Mouse (Mus musculus) lung, postnatal 0 days (tissue): ENCODE data around the gene Nln. TPM values are rescaled to one million over a fixed set of nuclear protein-coding genes. Genes with fewer than 3 reads are reported as not detected.

Experiments
- ATAC-seq: fragments of 200-750 bp; cut with Nextera tagmentation; 2 replicates; pipeline ENCODE4 v1.8.0; 2017; ENCODE audit warnings: moderate library complexity
- DNase-seq: peaks from one replicate; pipeline ENCODE4 v3.0.0-alpha.2; 2016; ENCODE audit warnings: low spot score
- H3K27ac ChIP-seq: fragments of 300-500 bp; sonication (generic); 2 replicates; pipeline ENCODE4 v1.5.1; 2014; ENCODE audit warnings: antibody characterized with exemption, mild to moderate bottlenecking, low read length, mixed read lengths
- H3K27me3 ChIP-seq: fragments of 300-500 bp; sonication (generic); replicated peaks from 2 replicates; pipeline ENCODE4 v1.6.1; 2014; ENCODE audit warnings: low read length, mixed read lengths; ENCODE audit not compliant: insufficient read depth
- H3K36me3 ChIP-seq: fragments of 300-500 bp; sonication (generic); 2 replicates; pipeline ENCODE4 v1.6.1; 2014; ENCODE audit warnings: low read length, mixed read lengths; ENCODE audit not compliant: insufficient read depth
- H3K4me1 ChIP-seq: fragments of 300-500 bp; sonication (generic); 2 replicates; pipeline ENCODE4 v1.6.1; 2014; ENCODE audit warnings: antibody characterized with exemption, low read depth, low read length, mixed read lengths; ENCODE audit not compliant: insufficient read depth
- H3K4me2 ChIP-seq: fragments of 300-500 bp; sonication (generic); replicated peaks from 2 replicates; pipeline ENCODE4 v1.6.1; 2014; ENCODE audit warnings: low read depth, mild to moderate bottlenecking, low read length, moderate library complexity, mixed read lengths
- H3K4me3 ChIP-seq: fragments of 300-500 bp; sonication (generic); 2 replicates; pipeline ENCODE4 v1.5.1; 2014; ENCODE audit warnings: low read depth, low read length
- H3K9ac ChIP-seq: fragments of 300-500 bp; sonication (generic); replicated peaks from 2 replicates; pipeline ENCODE4 v1.6.1; 2014; ENCODE audit warnings: low read depth, mild to moderate bottlenecking
- H3K9me3 ChIP-seq: fragments of 300-500 bp; sonication (generic); 2 replicates; pipeline ENCODE4 v1.6.1; 2016; ENCODE audit warnings: low read length, mixed read lengths
- CTCF ChIP-seq: IDR thresholded peaks from 2 replicates; pipeline ENCODE4 v1.5.1; 2016; ENCODE audit warnings: antibody characterized with exemption, mild to moderate bottlenecking
- EP300 ChIP-seq: IDR thresholded peaks from 2 replicates; pipeline ENCODE4 v1.6.1; 2016; ENCODE audit warnings: antibody characterized with exemption, mild to moderate bottlenecking, control low read depth
- WGBS: fragments of 180-500 bp; shearing (Covaris S2); extraction: QIAGEN DNeasy Blood & Tissue Kit; methylation state at CpG from one replicate; pipeline ENCODE4 v1.1.7; 2014; 5-methylcytosine and 5-hydroxymethylcytosine counted together
- polyA plus RNA-seq: library from polyadenylated mRNA; unstranded; fragments of >200 nt; fragmentation: Nextera tagmentation; extraction: Ambion mirVana; gene quantifications from 2 replicates; pipeline ENCODE4 v1.2.1, GENCODE M21; 2015

Gene Nln
- polyA plus RNA-seq, 1 experiment from 2014 or later, result 13.0 TPM

DNA sequence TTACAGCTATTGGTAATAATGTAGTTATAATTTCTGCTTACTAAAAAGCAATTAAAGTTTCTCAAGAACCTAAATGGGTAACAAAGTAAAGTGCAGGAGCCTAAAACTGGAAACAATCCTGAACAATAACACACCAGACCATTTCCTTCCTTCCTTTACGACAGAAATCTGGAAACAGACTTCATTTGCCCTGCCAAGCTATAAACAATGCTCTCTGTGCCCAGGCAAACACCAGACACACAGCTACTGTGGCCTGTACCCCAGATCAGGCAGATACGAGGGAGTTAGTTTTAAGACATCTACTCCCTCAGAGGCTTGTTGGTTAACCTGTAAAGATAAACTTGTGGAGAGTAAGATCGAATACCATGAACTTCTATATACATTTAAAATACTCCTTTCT lies 38.7 kb downstream of the Nln start:
- Histone ChIP-seq H3K9me3 (no peaks in the 10 kb centered on the region), H3K9ac (no peak overlapping the region), H3K4me3 (no peak overlapping the region), H3K27me3 (no peaks in the 10 kb centered on the region), H3K4me2 (no peak overlapping the region), H3K4me1 (no peaks in the 10 kb centered on the region), H3K36me3 (no peaks in the 10 kb centered on the region), H3K27ac (no peak overlapping the region)
- DNase-seq, result peak; percentile 61
- peak; percentile 49 for ATAC-seq
- WGBS, result 47% methylated on average over 3 of the region's 3 CpGs
- TF ChIP-seq CTCF (no peak), EP300 (peak; percentile 88)

DNA sequence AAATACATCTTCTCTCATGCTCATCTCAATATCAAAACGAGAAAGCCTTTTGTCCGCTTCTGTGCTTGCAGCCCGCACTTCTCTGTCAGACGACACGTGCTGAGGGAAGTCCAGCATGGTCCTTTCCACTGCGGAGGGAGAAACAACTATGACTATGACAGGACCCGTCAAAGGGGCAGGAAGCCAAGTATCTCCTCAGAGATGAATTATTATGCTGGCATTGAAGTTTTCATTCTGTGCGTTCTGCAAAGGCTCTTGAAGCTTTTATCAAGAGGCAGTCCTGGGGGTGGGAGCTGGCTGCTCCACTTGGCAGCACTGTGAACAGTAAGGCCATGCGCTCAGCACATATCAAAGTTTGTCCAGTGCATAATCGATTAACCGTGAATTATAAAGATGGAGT lies 40.2 kb downstream of the Nln start:
- no peak for ATAC-seq
- no peaks in the 10 kb centered on the region for H3K9me3 ChIP-seq
- no peaks in the 10 kb centered on the region for H3K36me3 ChIP-seq
- WGBS, result 63% methylated on average over 11 of the region's 11 CpGs
- H3K4me1 ChIP-seq, result no peaks in the 10 kb centered on the region
- TF ChIP-seq EP300, result no peak
- no peak for TF ChIP-seq CTCF
- no peak overlapping the region for H3K4me3 ChIP-seq
- no peak for DNase-seq
- H3K4me2 ChIP-seq, result no peak overlapping the region
- no peaks in the 10 kb centered on the region for H3K27me3 ChIP-seq
- H3K27ac ChIP-seq, result no peak overlapping the region
- H3K9ac ChIP-seq, result no peak overlapping the region

DNA sequence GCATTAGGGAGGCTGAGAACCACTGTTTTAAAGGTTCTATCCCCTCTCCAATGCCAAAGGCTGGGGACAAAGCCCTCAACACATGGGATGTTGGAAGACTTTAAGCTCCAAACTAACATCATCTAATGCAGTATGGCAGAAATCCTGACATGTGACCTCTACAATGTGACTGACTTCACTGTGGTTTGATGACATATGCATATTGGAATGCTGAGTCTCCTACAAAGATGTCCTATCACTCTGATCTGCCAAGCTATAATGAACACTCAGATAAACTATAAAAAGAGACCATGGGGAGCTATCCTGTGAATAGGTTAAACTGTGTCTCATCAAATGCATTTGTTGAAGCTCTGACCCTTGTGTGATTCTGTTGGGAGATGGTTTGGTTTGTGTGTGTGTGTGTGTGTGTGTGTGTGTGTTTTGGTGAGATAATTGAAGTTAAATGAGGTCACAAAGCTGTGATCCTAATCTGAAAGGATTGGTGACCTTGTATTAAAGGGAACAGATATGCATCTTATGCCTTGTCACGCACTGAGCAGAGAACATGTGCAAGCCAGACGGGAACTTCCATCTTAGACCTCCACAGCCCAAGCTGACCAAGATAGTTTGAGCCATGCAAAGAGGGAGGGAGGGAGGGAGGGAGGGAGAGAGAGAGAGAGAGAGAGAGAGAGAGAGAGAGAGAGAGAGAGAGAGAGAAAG lies 43.6 kb downstream of the Nln start:
- no peak overlapping the region for H3K27ac ChIP-seq
- no peak overlapping the region for H3K4me2 ChIP-seq
- H3K4me3 ChIP-seq, result no peak overlapping the region
- DNase-seq, result no peak
- WGBS, result 82% methylated on average over 2 of the region's 2 CpGs
- no peaks in the 10 kb centered on the region for H3K27me3 ChIP-seq
- H3K9ac ChIP-seq, result no peak overlapping the region
- H3K4me1 ChIP-seq, result no peaks in the 10 kb centered on the region
- TF ChIP-seq EP300 (no peak), CTCF (no peak)
- no peaks in the 10 kb centered on the region for H3K36me3 ChIP-seq
- ATAC-seq, result no peak
- H3K9me3 ChIP-seq, result no peaks in the 10 kb centered on the region

DNA sequence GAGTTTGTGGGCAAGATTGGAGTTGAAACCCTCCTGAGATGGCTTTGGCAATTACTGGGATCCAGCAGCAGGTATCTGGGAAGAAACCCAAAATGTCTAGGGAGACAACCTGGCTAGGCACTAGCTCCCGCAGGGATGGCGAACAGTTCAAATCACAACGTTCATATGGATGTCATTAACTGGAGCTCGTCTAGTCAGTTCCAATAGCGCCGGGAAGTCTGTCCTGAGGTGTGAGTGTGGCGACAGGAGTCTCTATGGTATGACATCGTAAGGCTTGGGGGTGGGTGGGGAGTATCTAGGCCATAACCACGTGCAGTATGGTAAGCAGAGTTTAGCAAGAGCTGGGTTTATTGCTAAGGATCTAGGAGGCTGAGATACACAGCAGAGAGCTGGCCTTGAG lies 46.4 kb downstream of the Nln start:
- H3K9me3 ChIP-seq, result no peaks in the 10 kb centered on the region
- no peaks in the 10 kb centered on the region for H3K4me1 ChIP-seq
- H3K36me3 ChIP-seq, result no peaks in the 10 kb centered on the region
- no peak for TF ChIP-seq CTCF
- no peak overlapping the region for H3K4me2 ChIP-seq
- DNase-seq, result no peak
- H3K27ac ChIP-seq, result no peak overlapping the region
- no peak overlapping the region for H3K9ac ChIP-seq
- WGBS, result 83% methylated on average over 9 of the region's 9 CpGs
- no peak for ATAC-seq
- no peak overlapping the region for H3K4me3 ChIP-seq
- no peaks in the 10 kb centered on the region for H3K27me3 ChIP-seq

DNA sequence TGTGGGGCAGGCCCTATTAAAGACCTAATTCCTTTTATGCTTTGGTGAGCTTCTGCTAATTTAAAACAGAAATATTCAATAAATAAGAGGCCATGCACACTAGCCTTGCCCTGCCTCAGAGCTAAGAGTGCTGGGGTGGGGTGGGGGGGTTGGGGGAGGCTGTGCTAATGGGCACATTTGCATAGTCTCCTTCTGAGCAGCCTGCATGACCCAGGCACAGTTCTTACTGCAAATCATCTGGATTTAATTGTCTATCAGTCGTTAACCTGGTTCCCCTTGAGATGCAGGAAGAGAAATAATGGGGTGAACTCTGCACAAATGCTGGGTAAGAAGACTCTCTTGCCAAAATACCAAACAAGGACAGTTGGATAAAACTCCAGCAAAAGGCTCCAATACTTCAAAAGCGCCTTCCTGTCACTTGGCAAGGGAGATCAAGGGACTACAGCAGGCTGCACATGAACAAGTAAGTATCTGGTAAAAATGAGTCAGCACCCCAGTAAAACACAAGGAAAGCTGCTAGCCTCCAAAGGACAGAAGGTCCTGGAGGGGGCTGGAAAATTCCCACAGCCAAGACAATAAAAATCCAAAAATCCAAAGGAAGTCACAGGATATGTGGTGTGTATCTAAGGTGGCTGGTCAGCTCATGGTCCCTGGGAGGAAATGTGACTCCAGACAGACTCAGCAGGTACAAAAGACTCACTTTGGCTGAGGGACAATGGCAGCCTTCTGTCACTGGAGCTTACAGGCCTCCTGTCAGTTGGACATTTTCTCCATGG lies 47.3 kb downstream of the Nln start:
- no peaks in the 10 kb centered on the region for H3K9me3 ChIP-seq
- DNase-seq (no peak), ATAC-seq (peak; percentile 16; the same call in 1 of the 2 replicates)
- TF ChIP-seq EP300 (no peak), CTCF (no peak)
- no peak overlapping the region for H3K4me3 ChIP-seq
- no peaks in the 10 kb centered on the region for H3K4me1 ChIP-seq
- no peaks in the 10 kb centered on the region for H3K27me3 ChIP-seq
- 62% methylated on average over 2 of the region's 2 CpGs for WGBS
- no peak overlapping the region for H3K27ac ChIP-seq
- H3K36me3 ChIP-seq, result no peaks in the 10 kb centered on the region
- H3K9ac ChIP-seq, result no peak overlapping the region
- no peak overlapping the region for H3K4me2 ChIP-seq

DNA sequence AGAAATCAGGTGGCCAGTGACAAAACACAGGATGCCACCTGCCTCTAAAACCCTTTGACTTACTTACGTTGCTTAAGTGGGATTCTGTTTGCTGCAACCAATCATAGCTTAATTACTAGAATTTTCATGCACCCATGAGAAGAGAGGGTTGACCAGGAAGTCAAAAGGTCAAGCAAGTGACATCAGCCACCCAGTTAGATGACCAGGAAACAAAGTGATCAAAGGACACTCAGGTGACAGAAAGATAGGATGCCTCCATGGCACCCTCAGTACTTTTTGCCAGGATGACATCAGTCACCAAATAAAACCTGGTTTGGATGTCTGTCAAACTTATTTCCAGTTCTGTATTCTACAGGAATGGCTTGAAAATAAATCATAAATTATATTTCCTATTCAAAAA lies 49.2 kb downstream of the Nln start:
- H3K4me2 ChIP-seq, result no peak overlapping the region
- H3K4me3 ChIP-seq, result no peak overlapping the region
- H3K27ac ChIP-seq, result no peak overlapping the region
- no peak for TF ChIP-seq CTCF
- no peak for TF ChIP-seq EP300
- no peaks in the 10 kb centered on the region for H3K36me3 ChIP-seq
- no peak overlapping the region for H3K9ac ChIP-seq
- 89% methylated on average over 1 of the region's 1 CpGs for WGBS
- no peaks in the 10 kb centered on the region for H3K27me3 ChIP-seq
- DNase-seq (no peak), ATAC-seq (no peak)
- H3K9me3 ChIP-seq, result no peaks in the 10 kb centered on the region
- H3K4me1 ChIP-seq, result no peaks in the 10 kb centered on the region
